Mouse (Mus musculus) inflammation-experienced regulatory T-cells (primary cell): ENCODE measurements around the gene Omg. TPM values are rescaled to one million over a fixed set of nuclear protein-coding genes. Genes with fewer than 3 reads are reported as not detected.

Source experiments
- polyA plus RNA-seq, 2 experiments: library from polyadenylated mRNA; unstranded; fragments of 100-300 nt; shearing (Covaris generic); gene quantifications; one replicate each; pipeline ENCODE4 v1.2.1; 2017

The Omg gene
- under 1 TPM; 0.20 to 0.54 TPM for polyA plus RNA-seq

DNA sequence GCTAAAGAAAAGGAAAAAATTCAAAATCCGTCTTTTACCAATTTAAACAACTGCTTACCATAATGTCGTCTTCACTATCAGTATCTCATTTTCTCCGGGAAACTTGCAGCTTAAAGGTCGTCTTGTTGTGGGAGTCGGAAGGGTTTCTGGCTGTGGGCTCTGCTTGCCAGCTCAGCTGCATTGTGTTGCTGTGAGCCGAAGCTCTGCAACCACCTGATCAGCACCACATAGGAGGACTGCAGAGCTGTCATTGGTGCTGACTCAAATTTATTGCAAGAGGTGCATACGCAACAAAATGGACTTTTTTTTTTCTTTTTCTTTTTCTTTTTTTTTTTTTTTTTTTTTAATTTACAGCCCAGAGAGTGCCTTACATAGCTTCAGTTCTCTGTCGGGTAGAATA is at the start of gene Omg:
Omg (minus strand) TSS at position 240 of the 400 bp plus-strand sequence.

GRCm38 (mm10) chr11:79530333-79530761 is 26.5 kb upstream of the Omg start, which contains the start of the genes Evi2 and Evi2a:
TSS of gene Evi2 (minus strand) at chr11:79530589.
TSS of gene Evi2a (minus strand) at chr11:79530609.

DNA sequence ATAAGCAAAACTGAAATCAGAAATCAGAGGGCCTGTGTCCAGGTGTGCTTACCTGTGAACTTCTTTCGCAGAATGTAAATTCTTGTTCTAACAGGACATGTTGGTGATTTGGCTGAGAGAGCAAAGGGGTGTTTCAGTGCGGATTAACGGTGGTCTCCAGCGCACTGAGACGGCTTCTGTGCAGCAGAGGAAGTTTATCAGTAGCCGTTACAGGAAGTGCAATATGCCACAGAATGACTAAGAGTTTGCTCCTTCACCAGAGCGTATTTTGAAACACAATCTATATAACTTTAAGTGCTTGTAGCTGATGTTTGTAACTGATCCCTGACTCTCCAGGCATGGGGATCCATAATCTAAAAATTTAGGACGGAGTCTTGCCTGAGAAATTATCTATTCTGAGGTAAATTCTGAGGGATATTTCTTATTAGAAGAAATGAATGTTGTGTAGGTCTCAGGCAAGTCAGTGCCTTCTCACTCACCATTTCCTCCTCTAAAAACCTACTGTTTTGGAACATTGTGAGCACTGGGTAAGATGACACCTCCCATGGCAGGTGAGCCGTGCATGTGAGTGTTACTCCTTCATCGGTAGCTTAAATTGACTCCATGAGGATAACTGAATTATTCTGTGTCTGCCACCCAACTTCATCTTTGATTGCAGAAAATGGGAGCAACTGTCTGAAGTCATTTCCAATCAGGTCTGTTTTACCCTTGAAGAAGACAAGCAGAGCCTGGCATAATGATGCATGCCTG is 19.9 kb upstream of the Omg start, which contains the start of gene Evi2b:
Evi2b (minus strand) TSS at position 203 of the 750 bp plus-strand sequence.

Other genes with a start within 250 kb of the Omg start
- 100 to 1,000 TPM; 109 TPM for gene Wsb1, start 249.4 kb downstream of the Omg start, polyA plus RNA-seq
- not detected for gene Gm9964, start 207.2 kb downstream of the Omg start, polyA plus RNA-seq
- gene Nf1, start 164.4 kb downstream of the Omg start, polyA plus RNA-seq, result 1 to 10 TPM; 1.1 to 2.8 TPM
- gene Evi2b, start 19.7 kb upstream of the Omg start, polyA plus RNA-seq, result 10 to 100 TPM; 65.3 to 79.8 TPM
- 1 to 10 TPM; 3.7 to 6.3 TPM for gene Evi2, start 26.5 kb upstream of the Omg start, polyA plus RNA-seq
- gene Evi2a, start 26.5 kb upstream of the Omg start, polyA plus RNA-seq, result 10 to 100 TPM; 27.9 to 35.0 TPM
- gene Rab11fip4, start 87.1 kb upstream of the Omg start, polyA plus RNA-seq, result 10 to 100 TPM; 21.0 to 48.5 TPM